Mouse (Mus musculus): Measurements from ENCODE around the gene Lasp1.
"Not testable (repeated sequence)": the region's sequence is repeated elsewhere in the genome, so short reads cannot be mapped to it uniquely, and the experiment has no call there.

The Lasp1 gene

DNA sequence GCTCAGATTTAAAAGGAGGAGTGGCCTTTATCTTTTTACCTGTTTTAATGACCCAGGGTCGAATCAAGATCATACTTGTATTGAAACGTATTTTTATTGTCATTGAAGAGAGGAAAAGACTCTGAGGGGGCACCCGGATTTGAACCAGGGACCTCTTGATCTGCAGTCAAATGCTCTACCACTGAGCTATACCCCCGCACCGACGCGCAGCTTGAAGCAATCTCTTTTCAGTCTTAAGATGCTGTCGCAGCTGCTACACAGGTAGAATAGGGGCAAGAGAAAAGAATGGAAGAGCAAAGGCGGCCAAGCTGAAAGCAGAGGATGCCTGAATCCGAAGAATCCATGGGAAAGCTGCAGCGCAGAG is at the start of gene Lasp1:
TSS of gene Lasp1 (plus strand) at position 219 of the 364 bp plus-strand sequence.
- peak; percentile 89 for DNase-seq

- DNase-seq, result peak; percentile 80
Observed at GRCm38 (mm10) chr11:97753277-97753676, 45.5 kb upstream of the Lasp1 start.

DNA sequence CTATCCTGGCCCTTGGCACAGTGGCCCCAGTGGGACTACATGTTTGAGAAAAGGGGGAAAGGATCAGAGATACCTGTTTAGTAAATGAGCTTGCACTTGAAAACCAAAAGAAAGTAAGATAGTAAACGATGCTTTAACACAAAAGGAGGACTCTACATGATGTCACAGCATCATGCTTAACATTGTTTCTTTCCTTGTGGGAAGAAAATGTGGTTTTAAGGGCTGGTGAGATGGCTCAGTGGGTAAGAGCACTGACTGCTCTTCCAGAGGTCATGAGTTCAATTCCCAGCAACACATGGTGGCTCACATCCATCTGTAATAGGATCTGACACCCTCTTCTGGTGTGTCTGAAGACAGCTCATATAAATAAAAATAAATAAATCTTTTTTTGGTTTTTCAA is 40.7 kb upstream of the Lasp1 start:
- no peak for DNase-seq

GRCm38 (mm10) chr11:97758942-97759341 is 39.9 kb upstream of the Lasp1 start:
- DNase-seq, result no peak

GRCm38 (mm10) chr11:97761638-97762037 is 37.2 kb upstream of the Lasp1 start:
- no peak for DNase-seq

DNA sequence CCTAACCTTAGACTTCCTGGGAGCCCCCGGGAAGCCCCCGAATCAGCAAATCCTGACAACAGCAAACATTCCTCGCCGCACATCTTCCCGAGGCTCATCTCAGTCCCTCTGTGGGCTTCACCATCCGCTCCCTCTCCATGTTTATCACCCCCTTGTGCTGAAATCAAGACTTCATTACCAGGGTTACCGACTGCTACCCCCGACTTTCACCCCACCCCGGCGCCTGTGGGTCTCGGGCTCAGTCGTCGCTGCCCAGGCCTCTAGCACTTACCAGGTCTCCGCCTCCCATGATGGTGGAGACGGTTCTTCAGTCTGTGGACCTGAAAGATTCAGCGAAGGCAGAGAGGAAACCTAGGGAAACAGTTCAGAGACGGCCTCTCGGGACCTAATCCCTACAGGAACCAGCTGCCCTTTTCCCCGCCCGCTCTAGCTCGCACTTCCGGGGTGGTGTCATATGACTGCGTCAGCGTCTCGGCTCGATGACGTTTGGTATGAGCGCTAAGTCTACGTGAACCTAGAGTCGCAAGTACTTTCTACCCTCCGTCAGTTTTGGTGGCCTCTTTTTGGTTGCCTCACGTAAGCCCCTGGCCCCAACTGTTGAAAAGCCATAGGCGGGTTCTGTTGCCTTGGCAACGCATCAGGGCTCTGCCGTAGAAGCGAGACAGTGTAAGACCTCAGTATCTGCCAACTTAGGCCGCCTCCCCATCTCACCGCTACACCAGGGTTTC is 32.5 kb upstream of the Lasp1 start, which contains the start of gene Cwc25:
TSS of gene Cwc25 (minus strand) at position 403 of the 728 bp plus-strand sequence.
- DNase-seq, result peak; percentile 97

- DNase-seq, result no peak
Observed at GRCm38 (mm10) chr11:97769704-97770103, 29.1 kb upstream of the Lasp1 start.

GRCm38 (mm10) chr11:97771410-97771809 is 27.4 kb upstream of the Lasp1 start:
- no peak for DNase-seq

- no peak for DNase-seq
Observed at GRCm38 (mm10) chr11:97775186-97775585, 23.6 kb upstream of the Lasp1 start.

GRCm38 (mm10) chr11:97775808-97776496 is 22.8 kb upstream of the Lasp1 start, which contains the start of gene 1700001P01Rik:
1700001P01Rik (minus strand) TSS chr11:97775918.
- no peak for DNase-seq

- DNase-seq, result no peak
Observed at GRCm38 (mm10) chr11:97776497-97777128, 22.2 kb upstream of the Lasp1 start.

DNA sequence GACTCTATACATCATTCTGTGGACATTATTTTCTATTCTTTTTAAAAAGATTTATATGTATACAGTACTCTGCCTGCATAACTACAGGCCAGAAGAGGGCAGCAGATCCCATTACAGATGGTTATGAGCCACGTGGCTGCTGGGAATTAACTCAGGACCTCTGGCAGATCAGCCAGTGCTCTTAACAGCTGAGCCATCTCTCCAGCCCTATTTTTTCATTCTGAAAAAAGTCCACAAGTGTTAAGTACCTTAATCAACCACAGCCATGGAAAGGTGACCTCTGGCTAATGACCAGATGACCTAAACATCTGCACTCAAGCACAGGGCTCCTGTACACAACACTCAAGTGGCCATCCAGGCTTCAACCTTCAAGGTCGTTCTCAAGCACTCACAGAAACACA is 21.7 kb upstream of the Lasp1 start:
- DNase-seq, result no peak

GRCm38 (mm10) chr11:97778918-97779317 is 19.9 kb upstream of the Lasp1 start:
- DNase-seq, result no peak

DNA sequence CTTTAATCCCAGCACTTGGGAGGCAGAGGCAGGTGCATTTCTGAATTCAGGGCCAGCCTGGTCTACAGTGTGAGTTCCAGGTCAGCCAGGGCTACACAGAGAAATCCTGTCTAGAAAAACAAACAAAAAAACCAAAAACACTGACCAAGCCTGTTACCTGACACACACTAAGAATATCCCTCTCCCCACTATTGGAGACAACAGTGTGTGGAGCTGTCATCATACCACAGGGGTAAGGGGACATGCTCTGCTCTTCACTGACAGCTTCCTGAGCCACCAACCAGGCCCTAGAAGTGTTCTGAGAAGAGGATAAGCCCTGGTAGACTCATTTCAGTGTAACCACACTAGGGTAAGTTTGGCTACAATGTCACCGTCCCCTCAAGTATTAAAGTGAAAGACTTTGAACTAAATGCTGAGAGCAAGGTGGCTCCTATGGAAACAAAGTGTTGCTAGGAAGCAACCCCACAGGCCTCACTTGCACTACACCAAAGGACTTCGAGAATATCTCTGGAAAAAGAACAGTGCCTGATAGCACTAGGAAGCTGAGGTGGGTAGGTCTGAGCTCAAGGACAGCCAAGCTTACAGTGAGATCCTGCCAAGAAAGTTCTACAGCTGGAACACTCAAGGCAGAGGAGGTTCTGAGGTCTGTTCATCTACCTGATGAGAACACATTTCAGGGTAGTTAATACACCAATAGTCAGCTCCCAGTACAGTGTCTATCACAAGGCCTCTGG is 18.7 kb upstream of the Lasp1 start:
- DNase-seq, result no peak

- DNase-seq, result no peak
Observed at GRCm38 (mm10) chr11:97781478-97781831, 17.3 kb upstream of the Lasp1 start.

GRCm38 (mm10) chr11:97781832-97782563 is 16.8 kb upstream of the Lasp1 start, which contains the start of gene Rpl23:
Rpl23 (minus strand) TSS chr11:97782437.
- peak; percentile 99 for DNase-seq

DNA sequence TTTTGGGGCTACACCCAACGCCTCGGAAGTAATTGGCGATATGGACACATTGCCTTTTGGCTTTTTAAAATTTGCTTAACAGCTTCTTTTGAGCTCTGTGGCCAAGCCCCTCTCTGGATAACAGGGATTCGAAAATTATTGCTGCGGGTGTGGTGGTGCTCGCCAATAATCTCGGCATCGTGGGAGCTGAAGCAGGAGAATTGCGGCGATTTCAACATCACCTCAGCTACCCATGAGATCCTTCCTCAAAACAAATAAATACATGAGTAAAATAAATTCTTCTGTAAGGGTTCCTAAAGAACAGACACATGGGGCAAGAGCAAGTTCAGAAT is 16.3 kb upstream of the Lasp1 start:
- DNase-seq, result no peak

DNA sequence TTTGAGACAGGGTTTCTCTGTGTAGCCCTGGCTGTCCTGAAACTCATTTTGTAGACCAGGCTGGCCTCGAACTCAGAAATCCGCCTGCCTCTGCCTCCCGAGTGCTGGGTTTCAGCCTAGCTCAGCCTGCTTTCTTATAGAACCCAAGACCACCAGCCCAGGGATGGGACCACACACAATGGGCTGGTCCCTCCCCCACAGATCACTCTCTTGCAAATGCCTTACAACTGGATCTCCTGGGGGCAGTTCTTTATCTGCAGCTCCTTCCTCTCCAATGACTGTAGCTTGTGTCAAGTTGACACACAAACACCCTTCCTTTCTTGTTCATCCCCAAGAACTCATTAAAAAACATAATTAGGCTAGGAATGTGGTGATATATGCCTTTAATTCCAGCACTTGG is 10.8 kb upstream of the Lasp1 start:
- DNase-seq, result no peak

DNA sequence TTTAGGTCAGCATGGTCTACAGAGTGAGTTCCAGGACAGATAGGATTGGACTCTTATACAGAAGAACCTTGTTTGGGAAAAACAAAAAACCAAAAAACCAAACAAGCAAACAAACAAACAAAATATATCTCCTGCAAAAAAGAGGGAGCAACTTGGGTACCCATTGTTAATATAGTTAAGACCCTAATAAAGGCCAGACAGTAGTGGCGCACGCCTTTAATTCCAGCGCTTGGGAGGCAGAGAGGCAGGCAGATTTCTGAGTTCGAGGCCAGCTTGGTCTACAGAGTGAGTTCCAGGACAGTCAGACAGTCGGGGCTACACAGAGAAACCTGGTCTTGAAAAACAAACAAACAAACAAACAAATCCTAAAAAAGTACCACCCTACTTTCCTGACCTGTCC is 9.1 kb upstream of the Lasp1 start:
- DNase-seq, result no peak

GRCm38 (mm10) chr11:97790778-97791438 is 7.9 kb upstream of the Lasp1 start:
- DNase-seq, result not testable (repeated sequence)

- DNase-seq, result no peak
Observed at GRCm38 (mm10) chr11:97793165-97793564, 5.6 kb upstream of the Lasp1 start.

- DNase-seq, result peak; percentile 80
Observed at GRCm38 (mm10) chr11:97796910-97797309, 1.9 kb upstream of the Lasp1 start.

All from right cerebral cortex, adult 18-20 months (tissue).